Mouse (Mus musculus) forebrain, embryonic 13.5 days (tissue): ENCODE data around the gene Gm20662. TPM values are rescaled to one million over a fixed set of nuclear protein-coding genes. Genes with fewer than 3 reads are reported as not detected.
A peak's percentile ranks its signal among the peaks of the same experiment; 100 is the strongest.

Source experiments
- ATAC-seq: fragments of 200-750 bp; cut with Nextera tagmentation; 2 replicates; pipeline ENCODE4 v1.8.0; 2017
- H3K27ac ChIP-seq: fragments of 300-500 bp; sonication (generic); 2 replicates; pipeline ENCODE4 v1.5.1; 2015; ENCODE audit warnings: inconsistent platforms, mild to moderate bottlenecking, moderate library complexity
- H3K27me3 ChIP-seq: fragments of 300-500 bp; sonication (generic); 2 replicates; pipeline ENCODE4 v1.6.1; 2015; ENCODE audit warnings: mild to moderate bottlenecking, inconsistent platforms
- H3K36me3 ChIP-seq: fragments of 300-500 bp; sonication (generic); 2 replicates; pipeline ENCODE4 v1.6.1; 2015; ENCODE audit warnings: mild to moderate bottlenecking, inconsistent platforms; ENCODE audit not compliant: poor library complexity, severe bottlenecking
- H3K4me1 ChIP-seq: fragments of 300-500 bp; sonication (generic); 2 replicates; pipeline ENCODE4 v1.6.1; 2015; ENCODE audit warnings: inconsistent platforms
- H3K4me2 ChIP-seq: fragments of 300-500 bp; sonication (generic); 2 replicates; pipeline ENCODE4 v1.6.1; 2015; ENCODE audit warnings: inconsistent platforms, mild to moderate bottlenecking, moderate library complexity
- H3K4me3 ChIP-seq: fragments of 300-500 bp; sonication (generic); 2 replicates; pipeline ENCODE4 v1.5.1; 2015; ENCODE audit warnings: mild to moderate bottlenecking, inconsistent platforms
- H3K9ac ChIP-seq: fragments of 300-500 bp; sonication (generic); 2 replicates; pipeline ENCODE4 v1.6.1; 2015; ENCODE audit warnings: mild to moderate bottlenecking, inconsistent platforms
- H3K9me3 ChIP-seq: fragments of 300-500 bp; sonication (generic); replicated peaks from 2 replicates; pipeline ENCODE4 v1.6.1; 2016; ENCODE audit warnings: inconsistent platforms
- WGBS: fragments of 180-500 bp; shearing (Covaris S2); methylation state at CpG from one replicate; pipeline ENCODE4 v1.1.7; 2015; 5-methylcytosine and 5-hydroxymethylcytosine counted together
- polyA plus RNA-seq: library from polyadenylated mRNA; unstranded; fragments of >200 nt; fragmentation: Nextera tagmentation; extraction: Ambion mirVana; gene quantifications from 2 replicates; pipeline ENCODE4 v1.2.1, GENCODE M21; 2015

The Gm20662 gene
- polyA plus RNA-seq, 1 experiment from 2014 or later: 0.52 TPM

DNA sequence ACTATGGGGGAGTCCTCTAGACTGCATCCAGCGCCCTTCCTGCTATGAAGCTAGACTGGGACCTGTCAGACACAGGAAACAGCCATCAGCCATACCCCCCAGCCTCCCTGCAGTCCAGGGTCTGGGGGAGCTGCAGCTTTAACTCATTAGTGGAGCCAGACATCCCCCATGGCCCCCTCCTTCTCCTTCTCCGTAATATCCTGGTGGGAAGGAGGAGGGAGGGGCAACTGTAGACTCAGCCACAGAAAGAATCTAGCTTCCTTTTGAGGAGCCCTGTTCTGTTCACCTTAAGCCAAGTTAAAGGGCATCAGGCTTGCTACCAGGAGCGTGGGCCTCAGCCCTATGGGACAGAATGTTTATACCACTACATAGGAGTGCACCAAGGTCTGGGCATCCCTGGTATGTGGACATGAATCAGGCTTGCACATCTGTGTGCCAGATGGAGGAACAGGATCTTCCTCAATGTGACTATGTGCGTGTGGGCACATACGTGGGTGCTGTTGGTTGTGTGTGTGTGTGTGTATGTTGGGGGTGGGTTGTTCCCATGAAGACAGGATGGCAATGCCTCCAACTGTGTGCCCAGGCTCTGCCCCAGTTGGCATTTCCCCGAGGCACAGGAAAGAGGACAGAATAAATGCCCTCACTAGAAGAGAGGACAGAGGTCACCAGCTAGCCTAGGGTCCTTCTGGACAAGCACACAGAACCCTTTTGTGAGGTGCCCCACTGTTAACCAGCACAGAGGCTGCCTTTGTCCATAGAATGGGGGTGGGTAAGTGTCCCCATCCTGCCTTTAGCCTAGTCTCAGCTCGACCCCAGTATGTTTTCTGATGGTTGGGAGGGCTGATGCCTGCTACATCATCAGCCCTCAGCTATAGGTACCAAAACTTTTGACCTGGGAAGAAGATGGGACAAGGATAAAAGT is 14.2 kb upstream of the Gm20662 start:
- peak overlapping the region; percentile 40; the same call in 1 of the 2 replicates for H3K27ac ChIP-seq
- H3K4me3 ChIP-seq: no peak overlapping the region
- no peak overlapping the region; the same call in 1 of the 2 replicates for H3K9ac ChIP-seq
- WGBS: 60% methylated on average over 7 of the region's 7 CpGs
- H3K4me2 ChIP-seq: peak overlapping the region; percentile 8; the same call in 1 of the 2 replicates
- H3K36me3 ChIP-seq: no peaks in the 10 kb centered on the region
- H3K9me3 ChIP-seq: no peaks in the 10 kb centered on the region
- H3K4me1 ChIP-seq: peaks cover 42% of the 10 kb centered on the region
- H3K27me3 ChIP-seq: peaks cover 16% of the 10 kb centered on the region
- ATAC-seq: no peak

DNA sequence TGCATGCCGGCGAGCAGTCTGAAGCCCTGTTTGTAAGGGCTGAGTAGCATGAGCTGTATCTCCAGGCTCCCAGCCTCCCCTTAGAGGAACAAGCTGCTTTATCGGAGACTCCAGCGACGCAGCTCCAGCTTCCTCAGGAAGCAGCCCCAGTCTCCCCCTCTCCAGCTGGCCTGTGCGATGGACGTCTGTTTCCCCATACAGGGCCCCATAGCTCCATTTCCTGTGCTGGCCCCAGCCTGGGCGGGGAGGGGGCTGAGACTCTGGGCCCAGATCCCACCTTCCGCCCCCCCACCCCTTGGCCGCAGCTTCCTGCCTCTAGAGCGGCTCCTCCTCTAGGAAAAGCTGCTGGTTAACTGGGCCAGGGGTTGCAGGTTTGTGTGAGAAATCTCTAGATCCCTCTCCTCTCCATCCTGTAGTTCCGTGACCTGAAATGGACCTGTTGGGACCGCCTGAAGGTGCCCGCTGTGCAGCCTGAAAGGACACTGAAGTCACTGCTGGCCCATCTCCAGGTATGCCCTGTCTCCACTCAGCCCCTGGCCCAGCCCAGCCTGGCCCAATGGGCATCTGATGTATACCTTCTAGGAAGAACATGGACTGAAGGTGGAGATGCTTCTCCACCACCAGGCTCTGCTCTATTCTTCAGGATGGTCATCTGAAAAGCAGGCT is 13.3 kb upstream of the Gm20662 start, which contains the start of gene Gm20661:
Gene Gm20661, plus strand, starts transcription at position 378 of the 666 bp plus-strand sequence.
- peak within 1 kb of the TSS; percentile 40; the same call in 1 of the 2 replicates for H3K27ac ChIP-seq
- H3K4me1 ChIP-seq: peaks cover 42% of the 10 kb centered on the region
- ATAC-seq: no peak
- peak within 1 kb of the TSS; percentile 23 for H3K4me2 ChIP-seq
- peak within 1 kb of the TSS; percentile 41; the same call in 1 of the 2 replicates for H3K9ac ChIP-seq
- no peaks in the 10 kb centered on the region for H3K36me3 ChIP-seq
- 56% methylated on average over 14 of the region's 14 CpGs for WGBS
- H3K27me3 ChIP-seq: peaks cover 21% of the 10 kb centered on the region
- H3K4me3 ChIP-seq: no peak within 1 kb of the TSS
- no peaks in the 10 kb centered on the region for H3K9me3 ChIP-seq

GRCm38 (mm10) chr9:107983421-107983890 is 12.7 kb upstream of the Gm20662 start:
- Histone ChIP-seq H3K9me3 (no peaks in the 10 kb centered on the region), H3K27me3 (peaks cover 21% of the 10 kb centered on the region), H3K4me2 (no peak overlapping the region), H3K9ac (no peak overlapping the region), H3K4me1 (peaks cover 42% of the 10 kb centered on the region), H3K27ac (no peak overlapping the region; the same call in 1 of the 2 replicates), H3K4me3 (no peak overlapping the region), H3K36me3 (no peaks in the 10 kb centered on the region)
- 43% methylated on average over 4 of the region's 4 CpGs for WGBS
- no peak for ATAC-seq

DNA sequence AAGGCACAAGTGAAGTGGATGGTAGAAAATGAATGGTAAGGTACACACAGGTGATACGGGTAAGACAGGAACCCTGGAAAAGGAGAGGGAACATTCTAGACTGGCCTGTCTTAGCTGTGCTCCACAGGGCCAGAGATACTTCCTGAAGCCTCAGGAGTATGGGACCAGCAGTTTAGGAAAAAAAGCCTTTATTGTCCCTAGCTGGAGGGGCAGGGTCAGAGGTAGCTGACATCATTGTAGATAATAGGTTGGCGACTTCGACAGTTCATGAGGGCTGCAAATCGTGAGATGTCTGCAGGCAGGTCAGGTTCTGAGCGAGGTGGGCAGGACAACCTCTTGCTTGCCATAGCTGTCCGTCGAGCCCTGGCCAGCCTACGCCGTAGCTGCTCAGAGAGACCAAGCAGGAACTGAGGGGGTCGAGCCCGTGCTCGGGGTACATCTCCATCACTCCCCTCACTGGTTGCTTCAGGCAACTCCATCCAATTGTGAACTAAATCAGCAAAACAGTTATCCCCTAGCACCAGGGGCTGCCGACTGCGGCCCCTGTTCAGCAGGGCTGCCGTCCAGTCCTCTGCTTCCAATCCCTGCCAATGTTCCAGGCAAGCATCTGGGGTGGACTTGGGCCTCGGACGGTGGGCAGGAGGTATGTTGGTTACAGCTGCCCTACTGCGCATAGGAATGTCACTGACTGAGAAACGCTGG is 11.9 kb upstream of the Gm20662 start:
- Histone ChIP-seq H3K4me1 (peaks cover 42% of the 10 kb centered on the region), H3K9me3 (no peaks in the 10 kb centered on the region), H3K9ac (0 out of 2 replicates have a peak overlapping the region, but pooled peaks have one; percentile 58), H3K27me3 (peaks cover 21% of the 10 kb centered on the region), H3K36me3 (no peaks in the 10 kb centered on the region), H3K4me3 (peak overlapping the region; percentile 60), H3K4me2 (peak overlapping the region; percentile 89), H3K27ac (no peak overlapping the region)
- WGBS: 83% methylated on average over 19 of the region's 19 CpGs
- ATAC-seq: no peak

DNA sequence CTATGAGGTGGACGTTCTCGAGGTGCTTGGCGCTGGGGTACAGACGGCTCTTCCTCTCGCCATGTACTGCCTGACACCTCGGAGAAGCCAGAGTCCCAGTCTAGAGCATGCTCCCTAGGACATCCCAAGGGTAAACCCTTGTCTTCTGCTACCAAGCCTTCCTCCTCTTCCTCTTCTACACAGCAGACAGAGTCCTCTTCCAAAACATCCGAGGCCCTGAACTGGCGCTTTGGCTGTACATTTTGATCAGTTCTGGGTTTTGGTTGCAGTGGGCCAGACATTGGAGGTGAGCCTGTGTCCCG is 11.4 kb upstream of the Gm20662 start:
- no peaks in the 10 kb centered on the region for H3K36me3 ChIP-seq
- 80% methylated on average over 9 of the region's 9 CpGs for WGBS
- H3K27me3 ChIP-seq: peaks cover 21% of the 10 kb centered on the region
- H3K4me3 ChIP-seq: peak overlapping the region; percentile 60
- H3K27ac ChIP-seq: 0 out of 2 replicates have a peak overlapping the region, but pooled peaks have one; percentile 25
- no peak for ATAC-seq
- H3K9ac ChIP-seq: peak overlapping the region; percentile 58; the same call in 1 of the 2 replicates
- peak overlapping the region; percentile 89 for H3K4me2 ChIP-seq
- H3K4me1 ChIP-seq: peaks cover 42% of the 10 kb centered on the region
- H3K9me3 ChIP-seq: no peaks in the 10 kb centered on the region

DNA sequence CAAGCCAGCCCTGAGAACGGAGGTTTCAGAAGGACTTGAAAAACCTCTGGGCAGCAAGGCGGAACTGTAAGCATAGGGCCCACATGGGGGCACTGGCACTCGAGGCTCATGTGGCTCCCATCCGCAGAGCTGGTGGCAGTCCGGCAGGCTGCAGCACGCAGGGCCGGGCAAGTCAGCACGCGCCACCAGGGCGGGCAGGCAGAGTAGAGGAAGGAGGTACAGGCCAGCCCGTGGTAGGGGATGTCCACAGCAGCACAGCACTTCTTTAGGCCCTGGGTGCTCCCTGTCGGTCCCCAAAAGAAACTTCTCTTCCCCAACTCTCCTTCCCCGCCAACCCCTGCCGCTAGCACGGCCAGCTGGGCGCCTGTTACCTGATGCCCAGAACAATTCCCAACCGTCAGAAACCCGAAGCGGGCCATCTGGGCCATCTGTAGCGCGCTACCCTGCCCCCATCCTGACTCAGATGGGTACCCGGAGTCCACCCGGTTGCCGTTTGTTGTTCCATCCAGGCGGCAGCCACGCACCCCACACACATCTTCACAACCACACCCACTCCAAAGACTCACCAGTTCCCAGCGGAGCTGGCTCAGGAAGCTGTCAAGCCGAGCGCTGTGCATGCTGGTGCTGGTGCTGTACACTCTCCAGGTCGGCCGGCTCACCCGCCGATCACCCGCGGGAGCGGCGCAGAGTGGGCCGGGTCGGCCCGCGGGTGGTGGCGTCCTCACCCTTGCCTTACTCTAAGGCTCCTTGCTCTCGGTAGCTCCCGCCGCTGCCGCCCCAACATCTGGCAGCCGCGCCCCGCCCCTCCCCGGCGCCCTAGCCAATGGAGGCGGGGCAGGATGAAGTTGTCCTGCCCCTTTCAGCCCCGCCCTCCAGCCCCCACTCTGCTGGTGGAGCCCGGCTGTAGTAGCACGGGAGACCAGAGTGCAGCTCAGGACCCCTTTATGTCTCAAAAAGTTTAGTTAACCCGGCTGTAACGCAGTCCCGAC is 10.7 kb upstream of the Gm20662 start, which contains the start of gene Inka1:
Gene Inka1, minus strand, starts transcription at position 749 of the 989 bp plus-strand sequence.
- peak within 1 kb of the TSS; percentile 58 for H3K9ac ChIP-seq
- under 1% methylated on average over 57 of the region's 58 CpGs for WGBS
- peaks cover 21% of the 10 kb centered on the region for H3K27me3 ChIP-seq
- no peaks in the 10 kb centered on the region for H3K9me3 ChIP-seq
- H3K4me1 ChIP-seq: peaks cover 42% of the 10 kb centered on the region
- peak; percentile 86 for ATAC-seq
- peak within 1 kb of the TSS; percentile 25; the same call in 1 of the 2 replicates for H3K27ac ChIP-seq
- H3K4me2 ChIP-seq: peak within 1 kb of the TSS; percentile 89
- peak within 1 kb of the TSS; percentile 60 for H3K4me3 ChIP-seq
- no peaks in the 10 kb centered on the region for H3K36me3 ChIP-seq

DNA sequence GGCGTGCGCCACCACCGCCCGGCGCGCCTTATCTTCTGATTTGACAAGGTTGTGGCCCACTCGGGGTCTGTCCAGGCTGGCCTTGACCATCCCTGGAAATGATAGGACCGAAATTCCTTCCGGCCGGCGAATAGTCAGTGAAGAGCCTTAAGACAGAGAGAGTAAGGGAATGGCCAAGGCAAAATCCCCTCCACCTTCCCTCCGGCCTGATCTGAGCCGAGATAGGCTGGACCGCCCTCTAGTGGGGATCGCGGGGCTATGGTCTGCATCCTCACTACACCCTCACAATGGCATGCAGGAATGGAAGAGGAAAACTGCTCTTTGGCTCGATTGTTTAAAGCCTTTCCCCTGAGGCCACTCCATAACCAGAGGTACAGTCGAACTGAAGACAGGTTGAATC is 9.8 kb upstream of the Gm20662 start:
- Histone ChIP-seq H3K36me3 (no peaks in the 10 kb centered on the region), H3K4me2 (peak overlapping the region; percentile 89), H3K4me3 (peak overlapping the region; percentile 60), H3K27me3 (peaks cover 21% of the 10 kb centered on the region), H3K9me3 (no peaks in the 10 kb centered on the region), H3K4me1 (peaks cover 41% of the 10 kb centered on the region), H3K9ac (no peak overlapping the region), H3K27ac (no peak overlapping the region)
- WGBS: 9% methylated on average over 18 of the region's 18 CpGs
- peak; percentile 72 for ATAC-seq

DNA sequence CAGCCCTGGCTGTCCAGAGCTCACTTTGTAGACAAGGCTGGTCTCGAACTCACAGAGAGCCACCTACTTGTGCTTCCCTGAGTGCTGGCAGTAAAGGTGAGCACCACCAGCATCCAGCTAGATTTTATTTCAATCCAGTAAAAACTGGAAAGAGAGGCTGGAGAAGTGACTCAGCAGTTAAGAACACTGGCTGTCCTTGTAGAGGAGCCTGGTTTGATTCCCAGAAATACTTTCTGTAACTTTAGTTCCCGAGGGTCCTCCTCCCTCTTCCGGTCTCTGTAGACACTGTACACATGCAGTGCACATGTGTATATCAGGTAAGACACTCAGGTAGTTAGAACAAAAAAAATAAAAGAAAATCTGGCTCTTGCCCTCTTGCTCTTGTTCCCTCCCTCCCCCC is 8.2 kb upstream of the Gm20662 start:
- H3K36me3 ChIP-seq: no peaks in the 10 kb centered on the region
- no peak for ATAC-seq

GRCm38 (mm10) chr9:107992197-107992596 is 4.0 kb upstream of the Gm20662 start, which contains the start of gene Cdhr4:
TSS of gene Cdhr4 (plus strand) at chr9:107992497.
- WGBS: 68% methylated on average over 2 of the region's 2 CpGs
- no peak within 1 kb of the TSS for H3K4me3 ChIP-seq

More for the DNA sequence above, 8.2 kb upstream of the Gm20662 start:
- Histone ChIP-seq H3K4me2 (no peak overlapping the region), H3K9ac (no peak overlapping the region), H3K9me3 (no peaks in the 10 kb centered on the region), H3K27me3 (peaks cover 21% of the 10 kb centered on the region), H3K4me1 (peaks cover 26% of the 10 kb centered on the region), H3K4me3 (no peak overlapping the region), H3K27ac (no peak overlapping the region)
- whole genome bisulfite sequencing: 87% methylated on average over 3 of the region's 3 CpGs

GRCm38 (mm10) chr9:107993013-107993412 is 3.1 kb upstream of the Gm20662 start:
- WGBS: 80% methylated on average over 11 of the region's 11 CpGs

More at GRCm38 (mm10) chr9:107992197-107992596, 4.0 kb upstream of the Gm20662 start, which contains the start of gene Cdhr4:
- ATAC-seq: no peak
- no peaks in the 10 kb centered on the region for H3K9me3 ChIP-seq
- peaks cover 4% of the 10 kb centered on the region for H3K27me3 ChIP-seq
- no peak within 1 kb of the TSS for H3K27ac ChIP-seq
- no peaks in the 10 kb centered on the region for H3K36me3 ChIP-seq
- 0 out of 2 replicates have a peak within 1 kb of the TSS, but pooled peaks have one; percentile 5 for H3K9ac ChIP-seq
- H3K4me1 ChIP-seq: no peaks in the 10 kb centered on the region
- no peak within 1 kb of the TSS for H3K4me2 ChIP-seq

More at GRCm38 (mm10) chr9:107993013-107993412, 3.1 kb upstream of the Gm20662 start:
- Histone ChIP-seq H3K4me3 (no peak overlapping the region), H3K27ac (no peak overlapping the region), H3K9ac (no peak overlapping the region), H3K9me3 (no peaks in the 10 kb centered on the region), H3K36me3 (no peaks in the 10 kb centered on the region), H3K4me1 (no peaks in the 10 kb centered on the region), H3K4me2 (no peak overlapping the region), H3K27me3 (no peaks in the 10 kb centered on the region)
- ATAC-seq: no peak
